Mouse (Mus musculus) retina, embryonic 14.5 days (tissue): ENCODE results near the gene Slc25a34.

Experiments used
- DNase-seq: peaks from one replicate; pipeline ENCODE4 v3.0.0-alpha.2; 2015; ENCODE audit warnings: low spot score

Slc25a34 gene

DNA sequence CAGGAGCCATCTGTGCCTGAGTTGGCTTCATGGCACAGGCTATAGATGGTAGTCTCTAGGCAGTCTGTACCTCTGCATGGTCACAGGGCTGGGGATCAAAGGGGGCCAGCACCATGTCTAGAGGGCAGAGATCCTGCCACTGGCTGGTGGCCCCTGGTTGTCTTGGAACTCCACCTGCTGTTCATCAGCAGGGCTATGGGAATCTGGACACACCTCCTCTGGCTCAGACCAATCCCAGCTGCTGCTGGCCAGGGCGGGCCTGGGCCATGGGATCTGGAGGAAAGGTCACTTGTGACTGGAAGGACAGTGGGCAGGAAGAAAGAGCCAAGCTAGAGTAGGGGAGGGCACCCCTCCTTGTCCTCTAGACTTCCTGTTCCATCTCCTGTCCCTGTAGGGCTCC lies at the start of gene Slc25a34:
Gene Slc25a34, minus strand, starts transcription at position 156 of the 400 bp plus-strand sequence.
- DNase-seq: no peak

DNA sequence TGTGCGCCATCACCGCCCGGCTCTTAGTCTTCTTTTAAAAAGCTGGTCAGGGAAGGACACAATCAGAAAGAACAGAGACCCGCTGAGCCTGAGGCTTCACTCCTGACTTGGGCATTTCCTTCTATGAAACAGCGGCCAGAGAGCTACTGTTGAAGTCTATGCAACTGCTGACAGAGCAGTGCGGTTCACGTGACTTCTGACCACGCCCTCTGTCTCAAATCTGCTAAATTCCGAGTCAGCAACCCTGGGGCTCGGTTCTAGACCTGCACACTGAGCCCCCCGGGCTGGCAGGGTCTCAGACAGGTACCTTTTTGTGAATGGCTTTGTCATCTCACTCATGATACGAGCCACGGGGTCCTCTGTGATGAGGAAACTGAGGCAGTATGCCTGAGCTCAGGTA lies 48.7 kb upstream of the Slc25a34 start:
- no peak for DNase-seq

DNA sequence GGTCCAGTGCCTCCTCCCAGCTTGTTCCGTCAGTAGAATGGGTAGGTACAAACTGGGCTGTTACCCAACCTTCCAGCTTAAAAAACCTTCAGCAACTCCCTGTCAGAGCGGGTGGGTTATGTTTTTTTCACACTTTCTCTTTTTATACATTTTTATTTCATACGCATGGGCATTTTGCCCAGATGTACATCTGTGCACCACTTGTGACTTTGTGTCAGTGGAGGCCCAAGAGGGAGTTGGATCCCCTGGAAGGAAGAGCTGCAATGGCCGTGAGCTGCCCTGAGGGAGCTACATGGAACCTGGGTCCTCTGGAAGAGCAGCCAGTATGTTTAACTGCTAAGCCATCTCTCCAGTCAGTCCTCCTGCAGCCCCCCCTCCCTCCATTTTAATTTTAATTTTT lies 47.8 kb upstream of the Slc25a34 start:
- no peak for DNase-seq

DNA sequence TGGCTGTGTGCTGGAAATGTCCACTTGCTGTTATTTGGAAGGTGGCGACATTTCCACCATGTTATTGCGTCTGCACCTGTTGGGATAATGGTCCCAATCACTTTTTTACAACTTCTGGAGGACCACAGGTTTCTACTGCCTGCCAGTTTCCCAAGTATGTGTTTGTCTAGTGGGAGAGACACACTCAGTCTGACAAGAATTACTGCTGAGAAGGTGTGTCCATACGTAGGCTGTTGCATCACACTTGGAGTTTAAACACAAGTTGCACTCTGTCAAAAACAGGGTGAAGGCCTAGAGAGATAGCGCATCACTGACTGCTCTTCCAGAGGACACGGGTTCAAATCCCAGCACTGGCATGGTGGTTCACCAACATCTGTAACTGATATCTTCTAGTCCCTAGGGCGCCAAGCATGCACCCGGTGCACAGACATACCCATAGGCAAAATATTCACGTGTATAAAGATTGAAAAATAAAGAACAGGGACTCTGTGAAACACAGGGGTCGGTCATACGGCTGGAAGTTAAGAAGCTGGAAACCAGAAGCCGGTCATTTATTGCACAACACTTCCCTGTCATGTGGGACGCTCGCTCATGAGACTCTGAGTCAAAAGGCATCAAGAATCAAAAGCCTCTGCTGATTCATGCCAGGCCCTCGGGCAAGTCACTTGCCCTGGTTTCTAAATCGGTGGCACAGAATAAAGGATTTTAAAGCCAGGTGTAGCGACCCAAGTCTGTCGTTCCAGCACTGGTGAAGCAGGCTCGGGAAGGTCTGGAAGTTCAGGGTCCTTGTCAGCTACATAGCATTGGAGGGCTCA lies 46.5 kb upstream of the Slc25a34 start:
- DNase-seq: no peak

DNA sequence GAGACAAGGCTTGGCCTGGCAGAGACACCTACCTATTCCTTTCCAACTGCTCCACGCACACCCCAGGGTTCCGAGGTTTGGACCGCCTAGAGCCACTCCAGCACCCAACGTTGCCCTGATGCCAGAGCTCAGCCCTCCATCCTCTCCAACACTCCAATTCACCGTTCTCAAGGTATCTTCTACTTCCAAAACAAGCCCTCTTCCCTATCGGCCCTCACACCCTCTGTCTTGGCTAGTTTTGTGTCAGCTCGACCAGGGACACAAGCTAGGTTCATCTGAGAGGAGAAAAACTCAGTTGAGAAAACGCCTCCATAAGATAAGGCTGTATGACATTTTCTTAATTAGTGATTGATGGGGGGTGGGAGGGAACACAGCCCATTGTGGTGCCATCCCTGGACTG lies 41.2 kb upstream of the Slc25a34 start, which contains the start of gene Plekhm2:
Gene Plekhm2, minus strand, starts transcription at position 101 of the 400 bp plus-strand sequence.
- DNase-seq: no peak

DNA sequence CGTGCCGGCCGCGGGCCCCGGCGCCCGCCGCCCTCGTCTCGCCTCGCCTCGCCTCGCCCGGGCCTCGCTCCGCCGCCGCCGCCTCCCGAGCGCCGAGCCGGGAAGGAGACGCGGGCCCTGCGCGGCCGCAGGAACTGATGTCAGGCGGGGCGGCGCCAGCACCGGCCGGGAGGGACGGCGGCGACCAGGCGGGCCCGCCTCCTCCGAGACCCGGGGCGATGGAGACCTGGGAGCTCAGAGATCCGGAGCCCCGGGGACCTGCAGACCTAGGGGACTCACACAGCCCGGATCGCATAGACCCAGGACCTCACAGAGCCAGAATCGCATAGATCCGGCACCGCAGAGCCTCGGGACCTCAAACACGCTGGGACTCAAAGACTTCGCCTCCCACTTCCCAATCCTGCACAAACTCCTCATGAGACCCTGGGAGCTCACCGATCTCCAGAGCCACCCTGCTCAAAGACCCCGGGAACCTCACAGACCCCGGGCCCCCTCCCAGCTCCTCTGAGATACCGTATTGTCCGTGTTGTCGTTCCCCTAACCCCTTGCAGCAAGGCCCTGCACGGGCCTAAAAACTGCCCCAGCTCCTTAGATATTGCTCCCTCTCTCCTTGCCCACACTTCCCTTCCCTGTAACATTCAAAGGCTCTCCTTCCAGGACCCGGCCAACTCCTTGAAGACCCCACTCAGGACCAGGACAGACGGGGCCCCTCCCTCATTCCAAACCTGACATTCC lies 40.6 kb upstream of the Slc25a34 start:
- peak; percentile 71 for DNase-seq

DNA sequence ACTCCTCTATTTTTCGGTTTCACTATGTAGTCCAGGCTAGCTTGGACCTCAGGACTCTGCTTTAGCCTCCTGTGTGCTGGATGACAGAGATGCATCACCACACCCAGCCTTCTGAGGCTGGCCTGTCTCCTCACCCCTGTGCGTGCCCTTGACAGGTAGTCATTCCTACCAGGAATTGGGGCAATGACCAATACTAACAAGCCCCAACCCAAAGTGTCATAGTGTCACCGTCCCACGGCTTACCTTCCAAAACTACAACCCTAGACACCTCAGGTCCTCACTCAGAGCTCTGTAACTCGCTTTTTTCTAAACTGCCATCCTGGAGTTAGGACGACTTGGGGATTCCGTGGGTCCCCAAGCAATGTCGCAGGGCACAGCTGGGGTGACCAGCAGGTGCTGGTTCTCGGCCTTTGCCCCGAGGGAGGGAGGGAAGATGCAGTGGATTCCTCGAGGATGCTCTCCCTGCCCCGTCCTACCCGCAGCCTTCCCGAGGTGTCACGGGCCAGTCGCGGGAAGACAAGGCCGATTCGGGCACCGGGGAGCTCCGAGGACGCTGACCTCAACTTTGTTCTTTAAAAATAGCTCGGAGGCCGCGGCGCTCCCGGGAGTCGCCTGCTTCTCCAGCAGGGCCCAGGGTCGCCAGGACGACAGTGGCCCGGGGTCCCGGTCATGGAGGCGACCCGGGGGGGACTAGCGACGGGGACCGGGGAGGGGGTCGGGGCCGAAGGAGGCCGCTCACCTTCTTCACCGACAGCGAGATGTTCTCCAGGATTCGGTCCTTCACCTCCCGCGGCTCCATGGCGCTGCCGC lies 39.7 kb upstream of the Slc25a34 start:
- DNase-seq: peak; percentile 39

DNA sequence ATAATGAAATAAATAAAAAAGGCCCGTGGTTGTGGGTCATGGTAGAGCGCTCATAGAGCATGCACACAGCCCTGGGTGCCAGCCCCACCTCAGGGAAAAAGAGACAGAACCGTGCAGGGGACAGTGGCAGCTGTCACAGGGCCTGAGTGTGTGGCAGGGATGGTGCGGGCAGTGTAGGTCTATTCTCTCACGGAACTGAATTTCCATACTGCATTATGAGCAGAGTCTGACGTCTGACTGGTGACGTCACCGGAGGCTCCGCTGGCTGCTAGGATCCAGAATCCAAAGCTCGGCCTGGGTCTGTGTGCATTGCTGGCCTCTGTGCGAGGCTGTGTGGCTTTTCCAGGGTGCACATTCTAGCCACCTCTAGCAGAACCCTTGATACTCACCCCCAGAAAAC lies 37.3 kb upstream of the Slc25a34 start:
- DNase-seq: no peak

DNA sequence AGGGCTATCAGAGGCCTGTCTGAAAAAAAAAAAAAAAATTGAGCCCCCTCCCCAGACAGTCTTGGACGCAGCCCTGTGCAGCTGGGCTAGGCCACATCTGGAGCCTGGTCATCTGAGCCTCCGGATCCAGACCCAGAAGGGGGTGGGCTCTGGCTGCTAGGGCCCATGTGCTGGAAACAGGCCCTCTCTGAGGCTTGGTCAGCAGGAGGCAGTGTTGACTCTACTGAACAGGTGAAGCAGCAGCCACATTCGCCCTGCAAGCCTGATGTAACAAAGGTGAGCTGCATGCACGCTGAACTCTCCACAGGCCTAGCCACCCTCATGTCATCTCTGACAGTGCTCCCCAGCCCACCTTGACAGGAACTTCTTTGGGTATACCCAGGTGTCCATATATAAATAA lies 36.1 kb upstream of the Slc25a34 start:
- DNase-seq: no peak

DNA sequence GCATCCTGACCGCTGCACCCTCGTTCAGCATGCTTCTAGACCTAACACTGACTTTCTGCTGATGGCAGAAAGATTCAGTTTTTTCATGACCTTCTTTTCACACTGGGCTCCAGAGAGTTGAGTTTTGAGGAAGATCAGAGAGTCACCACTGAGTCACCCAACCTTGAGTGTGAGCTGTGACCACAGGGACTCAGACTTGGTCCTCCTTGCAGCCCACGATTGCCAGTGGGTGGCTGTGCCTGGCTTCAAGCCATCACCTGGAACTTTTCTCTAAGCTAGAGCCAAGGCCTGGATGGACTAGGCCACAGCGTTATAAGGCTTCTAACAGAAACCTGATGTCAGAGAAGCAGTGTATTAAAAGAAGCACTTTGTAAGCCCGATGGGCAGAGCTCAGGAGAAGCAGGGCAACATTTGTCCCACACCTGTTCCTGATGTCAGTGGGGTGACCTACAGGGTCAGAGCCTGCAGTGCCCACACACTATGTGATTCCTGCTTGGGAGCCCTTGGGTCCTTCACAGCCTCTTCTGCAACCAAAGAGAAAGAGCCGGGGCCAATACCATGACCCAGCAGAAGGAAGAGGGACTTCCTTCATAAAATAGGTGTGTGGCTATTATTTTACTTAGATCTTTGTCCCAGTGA lies 35.3 kb upstream of the Slc25a34 start:
- no peak for DNase-seq

DNA sequence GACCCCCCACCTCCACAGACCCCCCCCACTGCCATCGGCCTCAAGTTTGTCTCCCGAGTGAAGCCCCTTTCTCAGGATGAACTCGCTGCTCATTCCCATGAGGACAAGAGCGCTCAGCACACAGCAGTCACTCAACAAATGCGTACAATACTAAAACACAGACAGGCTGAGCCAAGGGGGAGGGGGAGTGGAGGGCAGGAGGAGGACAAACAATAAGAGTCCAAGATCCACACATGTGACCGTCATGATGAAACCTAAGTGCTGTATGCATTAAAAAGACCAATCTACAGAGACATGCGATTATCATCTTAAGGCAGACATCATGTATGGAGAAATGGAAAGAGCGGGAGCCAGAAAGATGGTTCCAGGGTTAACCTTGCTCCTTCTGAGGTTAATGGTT lies 33.3 kb upstream of the Slc25a34 start:
- DNase-seq: no peak

DNA sequence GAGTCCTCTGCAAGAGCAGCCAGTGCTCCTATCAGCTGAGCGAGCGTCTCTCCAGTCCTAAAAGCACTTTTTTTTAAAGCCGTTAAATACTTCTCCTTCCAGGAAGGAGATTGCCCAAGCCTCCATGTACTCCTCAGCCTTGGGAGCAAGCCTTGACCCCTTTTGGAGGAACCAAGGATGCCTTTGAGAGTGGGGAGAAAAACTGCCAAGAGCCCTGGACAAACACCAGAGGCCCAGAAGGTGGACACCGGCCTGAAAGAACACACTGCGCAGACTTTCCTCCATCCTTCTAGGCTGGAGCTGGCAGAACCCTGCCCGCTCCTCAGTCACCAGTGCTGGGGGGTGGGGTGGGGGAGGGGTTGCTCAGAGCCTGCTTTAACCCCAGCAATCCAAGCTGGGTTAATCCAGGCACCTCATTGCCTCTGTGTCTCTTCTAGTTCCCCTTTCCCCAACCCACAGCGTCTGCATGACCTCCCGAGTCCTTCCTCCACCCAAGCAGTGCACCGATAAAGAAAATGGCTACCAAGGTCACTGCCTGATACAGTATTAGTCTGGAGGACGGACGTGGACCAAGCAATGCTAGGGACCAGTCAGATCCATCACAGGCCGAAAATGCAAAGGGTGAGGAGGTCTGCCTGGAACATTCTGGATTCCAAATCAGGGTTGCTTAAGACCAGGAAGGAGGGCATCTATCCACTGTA lies 32.4 kb upstream of the Slc25a34 start:
- no peak for DNase-seq

DNA sequence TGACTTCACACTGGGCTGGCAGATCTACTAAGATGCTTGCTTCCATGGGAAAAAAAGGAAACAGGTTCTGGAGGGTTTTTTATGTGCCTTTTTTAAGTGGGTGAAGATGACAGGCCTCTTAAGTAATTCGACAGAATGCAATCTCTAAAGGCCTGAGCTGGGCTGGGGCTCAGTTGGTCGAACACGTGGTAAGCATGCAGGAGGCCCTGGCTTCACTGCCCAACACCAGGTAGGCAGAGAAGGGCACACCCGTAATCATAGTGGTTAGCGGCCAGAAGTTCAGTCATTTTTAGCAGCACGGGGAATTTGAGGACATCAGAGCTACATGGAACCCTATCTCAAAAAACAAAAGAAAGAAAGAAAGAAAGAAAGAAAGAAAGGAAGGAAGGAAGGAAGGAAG lies 30.9 kb upstream of the Slc25a34 start:
- no peak for DNase-seq

DNA sequence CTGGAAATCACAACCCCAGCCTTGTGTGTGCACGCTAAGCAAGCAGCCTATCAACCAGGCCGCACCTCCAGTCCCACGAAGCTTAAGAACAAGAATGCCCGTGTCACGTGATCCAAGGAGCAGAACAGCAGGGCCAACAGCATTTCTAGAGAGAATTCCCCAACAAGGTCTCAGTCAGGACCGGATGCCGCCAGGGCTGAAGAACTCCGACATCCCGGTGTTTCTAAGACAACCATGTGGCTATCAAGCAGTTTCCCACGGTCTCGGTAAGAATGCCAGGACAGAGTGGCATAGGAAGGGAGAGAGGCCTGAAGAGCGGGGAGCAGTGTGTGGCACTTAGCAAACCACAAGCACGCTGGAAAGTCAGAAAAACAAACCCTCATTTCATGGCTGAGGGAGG lies 30.2 kb upstream of the Slc25a34 start:
- DNase-seq: no peak

DNA sequence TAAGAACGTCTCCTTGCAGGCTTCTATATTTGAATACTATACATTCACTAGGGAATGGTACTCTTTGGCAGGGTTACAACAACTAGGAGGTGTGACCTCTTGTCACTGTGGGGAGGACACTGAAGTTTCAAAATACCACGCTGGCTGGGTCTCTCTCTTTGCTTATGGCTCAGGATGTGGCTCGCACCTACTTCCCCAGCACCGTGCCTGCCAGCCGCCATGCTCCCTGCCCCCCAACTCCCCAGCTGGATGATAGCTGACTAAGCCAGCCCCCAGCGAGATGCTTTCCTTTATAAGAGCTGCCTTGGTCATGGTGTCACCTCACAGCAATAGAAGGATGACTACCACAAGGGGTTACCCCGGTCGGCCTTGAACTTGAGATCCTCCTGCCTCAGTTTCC lies 29.4 kb upstream of the Slc25a34 start:
- DNase-seq: no peak

DNA sequence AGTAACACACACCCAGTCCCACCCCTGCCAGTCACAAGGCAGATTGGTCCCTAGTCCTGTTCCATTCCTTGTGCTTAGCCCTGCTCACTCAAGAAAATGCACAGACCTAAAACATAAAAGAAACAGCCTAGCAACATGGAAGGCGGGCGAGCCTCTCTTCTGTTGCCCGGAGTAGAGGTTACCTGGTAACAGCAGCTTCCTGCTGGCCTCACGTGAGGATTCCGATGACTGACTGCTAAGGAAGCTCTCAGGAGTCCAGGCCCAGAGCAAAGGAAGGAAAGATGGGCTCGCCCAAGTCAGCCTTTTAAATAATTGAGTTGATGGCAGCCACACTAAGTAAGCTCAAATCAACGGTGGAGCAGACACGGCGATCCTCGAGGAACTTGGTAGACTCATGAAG lies 28.3 kb upstream of the Slc25a34 start:
- DNase-seq: no peak

DNA sequence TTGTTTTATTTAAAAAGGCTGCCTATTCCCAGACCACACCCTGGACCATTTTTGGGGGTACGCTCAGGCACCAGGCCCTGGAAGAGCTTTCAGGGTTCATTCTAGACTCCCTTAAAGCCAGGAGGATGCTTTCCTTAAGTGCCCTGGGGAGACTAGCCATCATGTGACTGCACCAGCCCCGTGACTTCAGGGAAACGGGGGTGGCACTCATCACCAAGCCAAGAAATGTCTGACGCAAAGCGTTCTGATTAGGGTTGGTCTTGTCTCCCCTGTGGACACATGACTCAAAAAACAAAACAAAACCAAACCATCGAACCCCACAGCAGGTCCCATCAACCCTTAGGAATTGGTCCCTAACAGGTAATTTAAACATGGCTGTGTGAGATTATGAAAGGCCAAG lies 27.7 kb upstream of the Slc25a34 start:
- DNase-seq: no peak

DNA sequence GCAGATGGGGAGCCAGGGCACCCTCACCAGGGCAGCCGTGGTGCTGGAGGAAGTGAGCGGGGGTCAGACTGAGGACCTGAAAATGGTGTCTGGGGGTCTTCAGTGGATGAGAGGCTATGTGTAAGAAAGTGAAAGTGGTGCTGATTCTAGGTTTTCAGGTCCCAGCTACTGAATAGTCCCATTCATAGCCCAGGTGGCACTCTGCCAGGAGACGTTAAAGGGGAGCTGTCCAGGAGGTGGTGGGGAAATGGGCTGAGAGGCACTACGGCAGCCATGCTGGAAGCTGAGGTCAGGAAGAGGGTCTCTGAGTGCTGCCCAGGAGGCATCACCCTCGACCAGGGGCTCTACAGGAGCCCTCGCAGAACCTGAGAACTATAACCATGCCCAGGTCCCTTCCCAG lies 25.6 kb upstream of the Slc25a34 start:
- DNase-seq: no peak

DNA sequence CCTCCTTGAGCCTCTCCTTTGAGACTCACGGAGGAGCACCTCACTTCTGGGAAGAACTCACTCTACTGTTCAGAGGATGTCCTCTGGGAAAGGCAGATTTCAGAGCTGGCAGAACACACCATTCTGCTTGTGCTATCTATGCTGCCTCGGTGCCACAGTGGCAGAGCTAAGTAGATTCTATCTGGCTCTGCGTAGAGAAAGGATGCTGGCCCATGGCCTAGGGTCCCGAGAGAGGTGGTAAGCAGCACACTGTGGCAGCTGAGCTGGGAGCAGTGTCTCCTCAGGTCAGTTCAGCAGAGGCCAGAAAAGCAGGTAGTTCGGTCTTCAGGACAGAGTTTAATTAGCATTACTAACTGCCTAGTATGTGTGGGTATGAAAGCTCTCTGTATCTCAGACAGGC lies 24.6 kb upstream of the Slc25a34 start:
- DNase-seq: no peak

DNA sequence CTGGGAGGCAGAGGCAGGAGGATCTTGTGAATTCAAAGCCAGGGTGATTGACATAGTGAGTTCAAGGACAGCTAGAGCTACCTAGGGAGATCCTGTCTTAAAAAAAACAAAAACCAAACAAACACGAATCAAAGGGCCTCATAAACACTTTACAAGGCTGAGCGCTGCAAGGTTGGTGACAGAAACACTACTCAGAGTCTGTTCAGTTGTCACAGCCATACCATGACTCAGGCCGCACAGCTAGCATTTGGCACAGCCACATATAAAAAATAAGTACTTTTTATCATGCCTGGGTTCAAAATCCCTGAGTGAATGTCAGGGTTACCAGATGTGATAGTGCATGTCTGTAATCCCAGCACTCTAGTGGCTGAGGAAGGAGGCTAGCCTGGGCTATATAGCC lies 23.6 kb upstream of the Slc25a34 start:
- no peak for DNase-seq

DNA sequence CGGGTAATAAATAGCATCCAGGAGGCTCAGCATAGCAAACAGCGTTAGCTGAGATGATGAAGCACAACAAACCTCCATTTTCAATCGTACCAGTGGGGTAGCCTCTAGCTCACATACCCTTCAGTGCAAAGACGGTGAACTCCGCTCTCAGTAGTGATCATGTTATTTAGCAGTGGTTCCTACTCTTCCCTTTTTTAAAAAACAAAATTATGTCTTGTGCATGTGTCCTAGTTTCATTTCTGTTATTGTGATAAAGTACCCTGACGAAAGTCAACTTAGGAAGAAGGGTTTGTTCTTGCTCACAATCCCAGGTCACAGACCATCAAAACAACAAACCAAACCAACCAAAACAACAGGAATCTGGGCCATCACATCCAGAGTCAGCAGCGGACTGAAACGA lies 22.4 kb upstream of the Slc25a34 start:
- DNase-seq: no peak
